Mouse (Mus musculus): ENCODE results near the gene Pa2g4. TPM values are rescaled to one million over a fixed set of nuclear protein-coding genes. Genes with fewer than 3 reads are reported as not detected.

The Pa2g4 gene
- total RNA-seq, 4 experiments from 2014 or later = 57.5 to 60.9 (median 59.4) TPM

Small RNAs within 50 kb of the gene (microRNA-seq; reads per million reads assigned to microRNA genes)
- gene Gm47275 (0 reads per million in 2 experiments), gene Mir6916 (0 to 0.42 reads per million in 2 experiments), gene Mir6917 (0 to 0.84 reads per million in 2 experiments)

Other genes with a start within 250 kb of the Pa2g4 start
- gene Cnpy2, start 243.5 kb downstream of the Pa2g4 start, total RNA-seq (2022) = 10 to 100 TPM; 66.6 to 76.7 (median 67.6) TPM
- 100 to 1,000 TPM; 221 to 239 (median 230) TPM for gene Cs, start 228.3 kb downstream of the Pa2g4 start, total RNA-seq (2022)
- gene Coq10a, start 197.0 kb downstream of the Pa2g4 start, total RNA-seq (2022) = 10 to 100 TPM; 59.3 to 62.4 (median 61.5) TPM
- gene Ankrd52, start 188.9 kb downstream of the Pa2g4 start, total RNA-seq (2022) = 10 to 100 TPM; 41.2 to 49.0 (median 44.8) TPM
- under 1 TPM in 3 of 4 experiments, not detected in 1; 0.27 to 0.61 (median 0.59) TPM for gene Slc39a5, start 164.8 kb downstream of the Pa2g4 start, total RNA-seq (2022)
- 10 to 100 TPM; 90.1 to 97.4 (median 94.1) TPM for gene Nabp2, start 154.5 kb downstream of the Pa2g4 start, total RNA-seq (2022)
- 10 to 100 TPM; 72.2 to 79.3 (median 73.4) TPM for gene Rnf41, start 154.3 kb downstream of the Pa2g4 start, total RNA-seq (2022)
- 100 to 1,000 TPM; 262 to 275 (median 268) TPM for gene Smarcc2, start 106.7 kb downstream of the Pa2g4 start, total RNA-seq (2022)
- 100 to 1,000 TPM; 555 to 620 (median 586) TPM for gene Myl6, start 71.8 kb downstream of the Pa2g4 start, total RNA-seq (2022)
- gene Myl6b, start 67.3 kb downstream of the Pa2g4 start, total RNA-seq (2022) = 10 to 100 TPM; 29.9 to 33.3 (median 32.4) TPM
- gene Esyt1, start 40.1 kb downstream of the Pa2g4 start, total RNA-seq (2022) = 10 to 100 TPM; 11.9 to 13.7 (median 12.8) TPM
- gene Zc3h10, start 18.2 kb downstream of the Pa2g4 start, total RNA-seq (2022) = 10 to 100 TPM; 11.7 to 16.1 (median 14.8) TPM
- gene Rpl41, start 16.7 kb downstream of the Pa2g4 start, total RNA-seq (2022) = 1,000 to 10,000 TPM; 1,345 to 1,743 (median 1,563) TPM
- 1 to 10 TPM; 7.8 to 8.3 (median 8.2) TPM for gene Erbb3, start 23.7 kb upstream of the Pa2g4 start, total RNA-seq (2022)
- gene Rps26, start 60.8 kb upstream of the Pa2g4 start, total RNA-seq (2022) = 100 to 1,000 TPM; 129 to 288 (median 207) TPM
- 10 to 100 TPM; 12.0 to 15.9 (median 13.8) TPM for gene Ikzf4, start 80.0 kb upstream of the Pa2g4 start, total RNA-seq (2022)
- gene Suox, start 108.1 kb upstream of the Pa2g4 start, total RNA-seq (2022) = 10 to 100 TPM; 12.7 to 14.6 (median 14.0) TPM
- gene Rab5b, start 130.3 kb upstream of the Pa2g4 start, total RNA-seq (2022) = 100 to 1,000 TPM; 131 to 143 (median 135) TPM
- under 1 TPM; 0.40 to 0.98 (median 0.59) TPM for gene Pmel, start 138.2 kb upstream of the Pa2g4 start, total RNA-seq (2022)
- gene Cdk2, start 139.0 kb upstream of the Pa2g4 start, total RNA-seq (2022) = 1 to 10 TPM; 2.5 to 5.9 (median 3.8) TPM
- gene Dgka, start 178.9 kb upstream of the Pa2g4 start, total RNA-seq (2022) = 10 to 100 TPM in 1 of 4 experiments, 1 to 10 TPM in 3; 9.0 to 10.5 (median 9.6) TPM
- gene Pym1, start 181.9 kb upstream of the Pa2g4 start, total RNA-seq (2022) = 10 to 100 TPM; 28.6 to 31.6 (median 30.2) TPM
- gene Mmp19, start 224.9 kb upstream of the Pa2g4 start, total RNA-seq (2022) = 1 to 10 TPM in 1 of 4 experiments, under 1 TPM in 3; 0.59 to 1.8 (median 0.85) TPM
- gene Dnajc14, start 238.1 kb upstream of the Pa2g4 start, total RNA-seq (2022) = 10 to 100 TPM; 62.4 to 73.2 (median 65.8) TPM
- gene Tmem198b, start 238.4 kb upstream of the Pa2g4 start, total RNA-seq (2022) = 10 to 100 TPM; 10.5 to 12.0 (median 11.4) TPM

All from left cerebral cortex, adult 8-10 months (tissue).